Mouse (Mus musculus) gastrocnemius, adult 8-10 months (tissue): ENCODE measurements around the gene Polr2c. TPM values are rescaled to one million over a fixed set of nuclear protein-coding genes. Genes with fewer than 3 reads are reported as not detected.
A peak's percentile ranks its signal among the peaks of the same experiment; 100 is the strongest.
"Not testable (repeated sequence)": the region's sequence is repeated elsewhere in the genome, so short reads cannot be mapped to it uniquely, and the experiment has no call there.

Experiments used
- DNase-seq, 2 experiments: peaks; one replicate each; pipeline ENCODE4 v3.0.0; 2022; ENCODE audit warnings: low spot score in 2 of 2
- total RNA-seq, 4 experiments: library from RNA; stranded (reverse); gene quantifications; 2 replicates each; pipeline ENCODE4 v1.2.4; 2022

Gene Polr2c
- 10 to 100 TPM; 52.3 to 61.1 (median 56.1) TPM for total RNA-seq

DNA sequence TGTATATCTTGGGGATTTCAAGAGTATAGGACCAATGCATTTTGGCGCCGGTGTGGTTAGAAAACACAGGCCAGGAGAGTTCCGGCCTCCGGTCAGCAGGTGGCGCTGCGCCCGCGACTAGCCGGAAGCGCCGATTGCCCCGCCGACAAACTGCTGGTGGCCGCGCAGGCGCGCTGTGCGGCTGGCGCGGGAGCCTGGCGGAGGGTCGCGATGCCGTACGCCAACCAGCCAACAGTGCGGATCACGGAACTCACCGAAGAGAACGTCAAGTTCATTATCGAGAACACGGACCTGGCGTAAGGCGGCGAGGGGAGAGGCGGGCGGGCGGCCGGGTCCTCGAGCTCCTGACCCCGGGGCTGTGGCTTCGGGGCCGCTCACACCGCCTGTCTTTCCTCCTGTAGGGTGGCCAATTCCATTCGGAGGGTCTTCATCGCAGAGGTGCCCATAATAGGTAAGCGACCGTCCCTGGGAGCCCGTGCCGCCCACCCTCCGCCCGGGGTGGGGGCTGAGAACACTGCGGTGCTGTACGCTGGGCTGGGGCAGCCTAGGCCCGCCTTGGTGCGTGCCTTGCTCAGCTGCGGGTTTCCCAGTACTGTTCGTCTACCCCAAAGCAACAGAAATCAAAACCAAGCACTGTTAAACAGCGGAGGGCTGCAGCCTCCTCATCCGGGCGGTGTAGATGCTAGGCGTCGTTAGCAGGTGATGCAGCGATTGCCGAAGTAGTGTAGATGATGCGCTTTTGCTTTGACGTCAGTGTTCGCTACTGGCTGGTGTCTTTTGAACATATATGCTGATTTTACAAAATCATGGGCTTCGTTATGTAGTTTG, at the start of gene Polr2c:
Gene Polr2c, plus strand, starts transcription at position 105 of the 828 bp plus-strand sequence.
- DNase-seq, result peak; percentile 75 to 81

DNA sequence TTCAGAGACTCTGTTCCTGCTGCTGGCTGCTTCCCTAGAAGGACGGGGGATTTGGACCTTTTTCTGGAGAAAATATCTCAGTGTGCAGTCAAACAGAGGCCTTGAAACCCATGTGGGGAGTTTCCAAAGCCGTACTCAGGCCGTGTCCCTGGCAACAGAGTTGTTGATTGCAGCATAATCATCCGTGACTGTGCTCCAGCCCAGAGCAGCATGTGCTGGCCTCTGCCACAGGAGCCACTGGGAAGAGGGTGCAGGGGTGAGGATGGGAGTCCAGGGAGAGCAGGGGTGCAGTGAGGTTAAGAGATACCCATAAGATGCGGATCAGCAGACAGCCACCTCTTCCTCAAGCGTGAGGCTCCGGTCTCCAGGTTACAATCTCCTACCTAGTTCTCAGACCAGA, 49.7 kb upstream of the Polr2c start:
- no peak for DNase-seq

DNA sequence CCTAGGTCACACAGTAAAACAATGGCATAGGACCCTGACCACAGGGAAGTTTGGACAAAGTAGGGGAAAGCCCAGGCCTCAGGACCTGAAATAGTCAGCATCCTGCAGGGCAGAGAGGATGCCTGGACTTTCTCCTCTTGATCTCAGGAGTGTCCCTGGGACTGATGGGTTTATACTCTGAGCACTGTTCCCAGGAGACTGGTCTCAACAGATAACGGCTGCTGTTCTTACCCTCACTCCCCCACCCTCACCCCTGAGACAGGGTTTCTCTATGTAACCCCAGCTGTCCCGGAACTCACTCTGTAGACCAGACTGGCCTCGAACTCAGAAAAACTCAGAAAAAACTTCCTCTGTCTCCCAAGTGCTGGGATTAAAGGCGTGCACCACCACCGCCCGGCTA, 48.9 kb upstream of the Polr2c start:
- DNase-seq, result no peak

DNA sequence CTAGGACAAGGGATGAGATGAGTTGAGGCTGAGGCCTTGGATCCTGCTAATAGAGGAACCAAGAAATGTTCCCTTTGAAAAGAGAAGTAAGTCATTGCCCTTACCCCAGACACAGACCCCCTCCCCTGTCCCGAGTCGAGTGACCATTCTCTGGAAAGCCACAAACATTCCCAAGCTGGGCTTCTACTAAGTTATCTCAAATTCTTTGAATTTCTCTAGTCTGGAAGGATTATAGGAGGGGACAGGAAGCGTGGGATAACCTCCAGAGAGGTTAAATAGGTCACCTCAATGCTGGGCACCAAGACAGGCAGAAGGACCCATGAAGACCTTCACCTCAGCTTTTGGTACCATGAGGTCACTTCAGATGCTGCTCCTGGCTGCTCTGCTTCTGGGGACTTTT, 47.1 kb upstream of the Polr2c start, which contains the start of gene Ccl17:
Gene Ccl17, plus strand, starts transcription at position 301 of the 400 bp plus-strand sequence.
- no peak for DNase-seq

DNA sequence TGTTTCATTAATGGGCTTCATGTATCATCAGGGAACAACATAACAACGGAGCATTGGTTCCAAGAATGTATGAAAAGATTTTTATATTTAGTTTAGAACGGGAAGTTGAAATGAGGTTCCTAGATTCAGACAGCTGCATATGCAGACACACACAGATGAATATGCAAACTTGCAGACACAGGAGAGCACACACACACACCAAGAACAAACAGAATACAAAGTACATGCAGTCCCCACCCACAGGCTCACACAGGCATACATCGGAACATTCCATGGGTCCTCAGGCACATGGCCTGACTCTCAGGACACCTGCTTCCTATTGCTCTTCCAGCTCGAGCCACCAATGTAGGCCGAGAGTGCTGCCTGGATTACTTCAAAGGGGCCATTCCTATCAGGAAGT, 46.4 kb upstream of the Polr2c start:
- DNase-seq, result no peak

DNA sequence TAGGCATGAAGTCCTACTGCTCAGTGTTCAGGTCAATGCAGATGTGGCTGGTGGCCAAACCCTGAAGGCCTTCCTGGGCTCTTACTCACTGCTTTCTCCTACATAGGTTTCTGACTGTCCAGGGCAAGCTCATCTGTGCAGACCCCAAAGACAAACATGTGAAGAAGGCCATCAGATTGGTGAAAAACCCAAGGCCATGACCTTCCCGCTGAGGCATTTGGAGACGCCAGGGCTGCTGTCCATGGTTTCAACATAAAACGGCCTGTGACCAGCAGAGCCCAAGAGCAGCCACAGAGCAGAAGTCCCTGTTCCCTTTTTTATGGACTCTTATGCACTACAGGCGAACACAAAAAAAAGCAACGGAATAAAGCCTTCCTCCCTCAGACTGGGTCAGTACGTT, 45.6 kb upstream of the Polr2c start:
- no peak for DNase-seq

DNA sequence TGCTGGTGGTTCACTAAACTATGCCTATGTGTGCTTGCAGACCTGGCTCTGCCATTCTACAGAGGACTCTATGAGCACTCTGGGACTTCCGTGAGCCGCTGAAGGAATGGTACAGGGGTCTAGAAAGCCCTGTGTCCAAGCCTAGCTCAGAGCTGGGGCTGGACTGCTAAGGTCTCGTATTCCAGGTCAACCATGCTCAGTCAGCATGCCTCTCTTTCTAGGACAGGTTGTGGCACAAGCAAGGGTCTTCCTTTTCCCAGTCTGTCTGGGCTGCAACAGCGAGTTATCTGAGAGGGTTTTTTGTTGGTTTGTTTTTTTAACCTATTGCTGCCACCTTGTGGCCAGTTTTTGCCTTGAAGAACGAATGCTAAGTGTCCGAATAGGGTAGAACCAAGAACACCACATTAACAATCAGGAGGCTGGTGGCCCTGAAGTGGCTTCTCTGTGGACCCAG, 44.6 kb upstream of the Polr2c start:
- DNase-seq, result peak; percentile 73 to 80

DNA sequence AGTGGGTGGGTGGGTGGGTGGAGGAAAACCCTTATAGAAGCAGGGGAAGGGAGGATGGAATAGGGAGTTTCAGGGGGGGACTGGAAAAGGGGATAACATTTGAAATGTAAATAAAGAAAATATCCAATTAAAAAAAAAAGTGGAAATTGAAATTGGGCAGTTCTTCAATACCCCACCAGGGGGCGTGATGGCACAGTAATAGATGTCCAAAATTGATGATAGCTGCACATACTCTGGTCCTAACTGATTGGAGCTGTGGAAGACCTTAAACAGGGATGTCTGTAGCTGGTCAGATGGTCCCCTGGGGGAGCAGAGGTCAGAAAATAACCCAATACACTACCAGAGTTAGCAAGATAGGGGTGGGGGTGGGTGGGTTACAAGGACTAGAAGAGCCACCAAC, 42.7 kb upstream of the Polr2c start:
- DNase-seq, result no peak

DNA sequence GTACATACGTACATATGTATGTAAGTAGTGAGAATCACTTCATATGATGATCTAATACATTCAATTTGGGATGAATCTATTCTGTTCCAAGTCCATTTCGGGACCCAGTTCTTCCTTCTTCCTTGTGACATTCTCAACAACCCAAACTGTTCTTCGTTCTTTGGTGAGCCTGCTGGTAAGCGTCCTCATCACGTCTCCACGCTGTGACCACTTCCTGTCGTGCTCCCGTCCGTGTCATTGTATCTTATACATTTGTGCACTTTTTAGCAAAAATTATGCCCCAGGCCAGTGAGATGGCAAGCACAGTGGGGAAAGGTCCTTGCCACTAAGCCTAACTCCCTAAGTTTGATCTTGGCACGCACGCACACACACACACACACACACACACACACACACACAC, 39.3 kb upstream of the Polr2c start:
- no peak for DNase-seq

DNA sequence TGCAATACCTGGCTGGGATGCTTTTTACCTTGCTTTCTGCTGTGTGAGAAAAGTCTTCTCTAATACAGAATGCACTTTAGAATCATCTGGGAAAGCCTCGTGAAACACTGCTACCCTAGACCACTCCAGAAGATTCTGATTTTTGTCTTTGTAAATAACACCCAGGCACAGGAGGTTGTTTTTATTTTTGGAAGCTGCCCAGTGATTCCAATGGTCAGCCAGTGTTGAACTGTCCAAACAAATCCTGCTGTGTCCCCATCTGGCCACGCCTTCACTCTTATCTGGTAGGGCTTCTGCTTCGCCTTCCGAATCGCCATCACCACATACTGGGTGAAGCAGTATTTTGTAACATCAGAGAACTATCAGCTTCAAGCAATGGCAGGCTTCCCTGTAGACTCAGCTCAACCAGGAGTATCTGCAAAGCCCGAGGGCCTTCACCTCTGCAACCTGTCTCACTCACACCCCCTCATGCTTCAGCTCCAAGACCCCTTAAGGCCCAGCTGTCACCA, 37.5 kb upstream of the Polr2c start:
- DNase-seq, result no peak

DNA sequence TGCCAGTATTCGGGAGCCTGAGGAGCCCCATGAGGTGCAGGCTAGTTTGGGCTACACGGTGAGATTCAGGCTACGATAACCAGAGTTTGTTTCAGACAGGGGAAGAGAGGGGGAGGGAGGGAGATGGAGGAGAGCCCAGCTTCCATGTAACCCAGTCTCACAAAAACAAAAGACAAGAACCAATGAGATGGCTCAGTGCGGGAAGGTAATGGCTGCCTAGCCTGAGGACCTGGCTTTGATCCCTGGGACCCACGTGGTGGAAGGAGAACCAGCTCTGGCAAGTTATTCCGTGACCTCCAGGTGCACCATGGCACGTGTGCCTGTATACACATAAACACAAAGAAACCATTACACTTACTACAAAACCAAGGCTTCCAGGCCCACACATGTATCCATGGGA, 36.7 kb upstream of the Polr2c start:
- no peak for DNase-seq

DNA sequence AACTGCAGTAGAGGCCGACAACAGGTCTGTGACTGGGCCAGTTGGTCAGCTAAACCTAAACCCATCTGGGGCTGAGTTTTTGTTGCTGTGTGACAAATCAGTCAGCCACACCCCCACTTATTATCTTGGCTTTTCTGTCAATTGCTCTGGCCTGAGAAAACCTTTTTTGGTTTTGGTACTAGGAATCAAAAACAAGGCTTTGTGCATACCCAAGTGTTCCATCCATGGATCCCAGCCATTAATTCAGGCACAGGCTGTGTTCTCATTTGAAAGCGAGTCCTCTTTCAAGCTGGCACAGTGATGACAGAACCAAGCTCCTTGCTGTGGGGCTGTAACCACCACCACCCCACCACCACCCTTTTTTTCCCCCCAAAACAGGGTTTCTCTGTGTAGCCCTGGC, 35.9 kb upstream of the Polr2c start:
- no peak for DNase-seq

DNA sequence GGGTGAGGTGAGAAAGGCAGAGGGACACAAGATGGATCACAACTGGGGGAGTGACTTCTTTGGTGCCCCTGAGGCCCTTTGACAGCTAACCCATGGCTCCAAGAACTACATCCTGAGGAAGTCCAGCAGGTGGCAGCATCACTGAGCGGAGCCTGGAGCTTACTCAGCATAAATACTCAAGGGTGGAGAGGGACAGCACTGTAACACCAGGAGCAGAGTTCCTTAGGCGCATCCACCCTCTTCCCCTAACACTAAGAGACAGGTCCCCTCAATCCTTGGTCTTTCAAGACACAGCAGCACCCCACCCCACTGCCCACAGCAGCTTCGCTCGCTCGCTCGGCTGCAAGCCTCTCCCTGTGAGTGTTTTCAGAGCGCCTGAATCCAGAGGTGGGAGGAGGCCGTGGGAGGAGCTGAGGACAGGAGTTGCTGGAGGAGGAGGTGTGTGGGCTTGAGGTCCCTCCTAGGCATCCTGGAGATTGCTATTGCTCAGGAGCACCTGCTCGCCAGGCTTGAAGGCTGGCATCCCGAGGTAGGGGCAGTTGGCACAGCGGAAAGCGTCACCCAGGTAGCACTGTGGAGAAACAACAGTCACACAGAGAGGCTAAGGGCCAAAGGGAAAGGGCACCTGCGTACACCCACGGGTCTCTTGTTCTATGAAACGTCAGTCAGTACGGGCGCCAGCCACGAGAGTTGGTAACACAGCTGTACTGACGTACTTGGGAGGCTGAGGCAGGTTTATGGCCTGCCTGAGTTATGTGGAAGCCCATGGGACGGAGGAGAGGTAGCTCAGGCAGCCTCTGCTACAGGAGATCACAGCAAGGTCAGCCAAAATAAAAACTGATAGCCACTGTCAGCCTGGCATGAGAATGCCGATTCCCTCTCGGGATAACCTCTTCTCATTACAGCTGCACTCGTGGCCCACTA, 34.4 kb upstream of the Polr2c start:
- peak in 1 of 2 experiments; percentile 38 for DNase-seq

DNA sequence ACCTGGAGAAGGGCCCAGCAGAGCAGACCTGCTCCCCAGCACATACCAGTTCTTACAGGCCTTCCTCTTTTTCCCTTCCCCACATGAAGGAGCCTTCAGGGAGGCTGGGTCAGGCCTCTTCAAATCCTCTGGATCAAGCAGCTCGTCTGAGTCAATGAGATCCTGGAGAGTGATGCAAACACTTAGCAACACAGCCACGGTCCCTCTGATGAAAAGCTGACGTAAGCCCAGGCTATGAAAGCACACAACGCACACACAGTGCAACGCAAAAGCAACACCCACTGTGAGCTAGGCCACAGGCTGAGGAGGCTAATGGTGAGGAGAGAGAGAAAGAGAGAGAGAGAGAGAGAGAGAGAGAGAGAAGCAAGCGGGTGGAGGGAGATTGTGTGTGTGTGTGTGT, 32.1 kb upstream of the Polr2c start:
- no peak for DNase-seq

DNA sequence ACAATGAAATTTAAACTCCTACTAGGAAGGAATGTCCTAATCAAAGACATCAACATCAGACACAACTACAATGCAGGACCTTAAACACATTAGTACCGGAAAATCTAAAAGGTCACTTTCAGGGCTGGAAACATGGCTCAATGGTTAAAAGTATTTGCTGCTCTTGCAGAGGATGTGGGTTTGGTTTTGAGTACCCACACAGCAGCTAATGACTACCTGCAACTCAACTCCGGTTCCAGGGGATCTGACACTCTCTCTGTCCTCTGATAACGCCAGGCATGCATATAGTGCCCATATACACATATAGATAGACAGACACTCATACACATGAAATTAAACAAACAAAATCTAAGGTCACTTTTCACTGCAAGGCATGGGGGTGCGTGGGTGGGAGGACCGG, 31.0 kb upstream of the Polr2c start:
- no peak for DNase-seq

DNA sequence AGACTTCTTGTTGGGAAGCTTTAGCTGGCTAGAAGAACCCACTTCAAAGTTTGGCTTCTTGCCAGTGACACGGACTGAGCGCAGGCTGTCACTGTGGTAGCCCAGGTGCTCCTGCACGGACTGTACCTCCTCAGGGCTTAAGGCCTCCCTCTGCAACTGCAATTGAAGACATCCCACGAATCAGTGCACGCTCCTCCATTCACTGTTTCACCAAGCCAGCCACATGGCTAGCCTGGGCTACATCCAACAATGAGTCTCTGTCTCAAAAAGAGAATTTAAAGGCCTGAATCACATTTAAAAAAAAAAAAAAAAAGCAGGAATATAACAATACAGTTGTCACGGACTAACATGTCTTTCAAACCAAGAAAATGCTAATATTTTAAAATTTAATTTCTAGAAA, 29.0 kb upstream of the Polr2c start:
- DNase-seq, result no peak

DNA sequence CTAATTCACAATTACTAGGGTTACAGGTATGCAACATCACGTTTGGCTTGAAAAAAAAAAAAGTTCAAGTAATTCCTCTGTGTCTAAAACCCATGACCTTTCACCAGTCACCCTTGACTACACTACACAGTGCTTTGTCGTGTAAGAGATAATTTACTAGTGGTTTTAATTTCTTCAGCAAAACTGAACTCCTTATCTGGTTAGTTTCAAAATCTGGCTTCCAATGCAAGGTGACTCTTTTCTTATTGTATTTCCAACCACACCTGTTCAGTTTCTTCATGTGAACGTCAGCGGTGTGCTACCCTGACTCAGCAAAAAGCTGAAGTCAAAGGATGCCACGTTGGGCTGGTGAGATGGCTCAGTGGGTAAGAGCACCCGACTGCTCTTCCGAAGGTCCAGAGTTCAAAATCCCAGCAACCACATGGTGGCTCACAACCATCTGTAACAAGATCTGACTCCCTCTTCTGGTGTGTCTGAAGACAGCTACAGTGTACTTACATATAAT, 23.3 kb upstream of the Polr2c start:
- not testable (repeated sequence) for DNase-seq

DNA sequence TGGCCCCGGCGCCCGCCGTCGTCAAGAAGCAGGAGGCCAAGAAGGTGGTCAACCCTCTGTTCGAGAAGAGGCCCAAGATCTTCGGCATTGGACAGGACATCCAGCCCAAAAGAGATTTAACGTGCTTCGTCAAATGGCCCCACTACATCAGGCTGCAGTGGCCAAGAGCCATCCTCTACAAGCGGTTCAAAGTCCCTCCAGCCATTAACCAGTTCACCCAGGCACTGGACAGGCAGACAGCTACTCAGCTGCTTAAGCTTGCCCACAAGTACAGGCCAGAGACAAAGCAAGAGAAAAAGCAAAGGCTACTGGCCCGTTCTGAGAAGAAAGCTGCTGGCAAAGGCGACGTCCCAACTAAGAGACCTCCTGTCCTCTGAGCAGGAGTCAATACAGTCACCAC, 21.5 kb upstream of the Polr2c start:
- not testable (repeated sequence) for DNase-seq

DNA sequence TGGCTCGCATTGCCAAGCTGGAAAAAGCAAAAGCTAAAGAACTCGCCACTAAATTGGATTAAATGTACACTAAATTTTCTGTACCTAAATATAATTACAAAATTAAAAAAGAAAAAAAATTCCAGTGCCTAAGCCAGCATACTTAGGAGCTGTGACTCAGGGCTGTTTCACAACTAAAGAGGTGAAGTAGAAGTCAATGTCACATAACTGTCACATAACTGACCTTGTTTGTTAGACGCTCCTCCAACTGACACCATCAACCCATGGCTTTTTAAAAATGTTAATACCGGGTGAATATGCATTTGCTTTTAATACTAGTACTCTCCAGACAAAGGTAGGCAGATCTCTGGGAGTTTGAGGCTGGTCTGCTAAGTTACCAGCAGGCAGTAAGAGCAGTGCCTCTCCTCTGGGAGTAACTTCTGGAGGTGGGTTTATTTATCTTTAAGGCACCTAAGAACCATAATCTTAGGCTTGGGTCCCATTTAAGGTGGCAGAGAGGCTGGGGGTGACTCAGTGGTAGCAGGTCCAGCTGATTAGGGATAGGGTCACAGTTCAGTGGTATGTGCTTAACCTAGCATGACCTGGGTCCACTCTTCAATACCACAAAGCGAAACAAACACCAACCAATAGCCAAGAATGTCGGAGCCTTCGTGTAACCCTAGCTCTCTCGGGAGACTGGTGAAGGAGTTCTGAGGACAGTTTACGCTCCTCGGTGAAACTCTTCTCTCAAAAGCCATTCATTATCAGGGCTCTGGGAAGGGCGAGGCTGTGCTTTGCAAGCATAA, 20.6 kb upstream of the Polr2c start:
- no peak for DNase-seq

DNA sequence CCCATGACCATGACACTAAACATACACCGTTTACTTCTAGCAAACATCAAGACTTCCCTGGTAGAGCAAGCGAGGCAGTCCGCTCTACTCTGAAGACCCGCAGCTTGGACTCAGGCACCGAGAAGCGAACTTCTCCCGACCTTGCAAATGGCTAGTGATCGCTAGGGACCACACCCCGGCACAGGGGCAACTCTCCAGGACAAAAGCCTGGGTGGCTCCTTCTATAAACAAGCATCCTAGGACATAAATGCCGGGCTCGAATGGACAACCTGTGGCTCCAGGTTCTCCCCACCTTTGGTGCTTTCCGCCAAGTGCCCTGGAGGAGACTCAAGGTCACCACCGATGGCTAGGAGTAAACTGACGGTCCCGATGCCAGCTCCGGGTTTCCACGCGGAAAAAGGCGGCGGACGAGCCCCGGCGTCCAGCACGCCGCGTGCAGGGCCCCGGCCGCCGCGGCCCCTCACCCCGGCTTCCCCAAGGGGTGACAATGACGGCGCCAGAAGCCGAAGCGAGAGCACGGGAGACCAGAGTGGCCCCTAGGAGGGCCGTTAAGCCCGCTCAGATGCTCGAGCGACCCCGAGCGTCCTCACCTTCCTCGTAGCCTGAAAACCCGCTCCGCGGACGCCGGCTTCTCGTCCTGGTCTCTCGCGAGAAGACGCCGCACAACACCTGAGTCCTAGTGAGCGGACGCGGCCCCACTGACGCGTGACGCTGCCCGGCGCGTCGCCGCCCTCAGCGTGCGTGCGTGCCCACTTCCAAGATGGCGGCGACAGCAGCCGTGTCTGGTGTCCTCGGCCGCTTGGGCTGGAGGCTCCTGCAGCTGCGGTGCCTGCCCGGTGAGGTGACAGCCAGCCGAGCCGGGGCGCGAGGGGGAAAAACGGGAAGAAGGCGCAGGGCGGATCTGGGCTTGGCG, 19.3 kb upstream of the Polr2c start, which contains the start of the genes Coq9 and Ciapin1:
Gene Coq9, plus strand, starts transcription at position 660 of the 913 bp plus-strand sequence.
Gene Ciapin1, minus strand, starts transcription at position 697 of the 913 bp plus-strand sequence.
- peak; percentile 87 to 93 for DNase-seq
